Mouse (Mus musculus) hindlimb bud, embryonic 11.5 days (tissue): Measurements from ENCODE around the gene Rabepk.
A peak's percentile ranks its signal among the peaks of the same experiment; 100 is the strongest.
"Not testable (repeated sequence)": the region's sequence is repeated elsewhere in the genome, so short reads cannot be mapped to it uniquely, and the experiment has no call there.

Experiments used
- DNase-seq: peaks from one replicate; pipeline ENCODE4 v3.0.0-alpha.2; 2012; ENCODE audit warnings: low read depth, low spot score; ENCODE audit errors: extremely low spot score

The Rabepk gene

DNA sequence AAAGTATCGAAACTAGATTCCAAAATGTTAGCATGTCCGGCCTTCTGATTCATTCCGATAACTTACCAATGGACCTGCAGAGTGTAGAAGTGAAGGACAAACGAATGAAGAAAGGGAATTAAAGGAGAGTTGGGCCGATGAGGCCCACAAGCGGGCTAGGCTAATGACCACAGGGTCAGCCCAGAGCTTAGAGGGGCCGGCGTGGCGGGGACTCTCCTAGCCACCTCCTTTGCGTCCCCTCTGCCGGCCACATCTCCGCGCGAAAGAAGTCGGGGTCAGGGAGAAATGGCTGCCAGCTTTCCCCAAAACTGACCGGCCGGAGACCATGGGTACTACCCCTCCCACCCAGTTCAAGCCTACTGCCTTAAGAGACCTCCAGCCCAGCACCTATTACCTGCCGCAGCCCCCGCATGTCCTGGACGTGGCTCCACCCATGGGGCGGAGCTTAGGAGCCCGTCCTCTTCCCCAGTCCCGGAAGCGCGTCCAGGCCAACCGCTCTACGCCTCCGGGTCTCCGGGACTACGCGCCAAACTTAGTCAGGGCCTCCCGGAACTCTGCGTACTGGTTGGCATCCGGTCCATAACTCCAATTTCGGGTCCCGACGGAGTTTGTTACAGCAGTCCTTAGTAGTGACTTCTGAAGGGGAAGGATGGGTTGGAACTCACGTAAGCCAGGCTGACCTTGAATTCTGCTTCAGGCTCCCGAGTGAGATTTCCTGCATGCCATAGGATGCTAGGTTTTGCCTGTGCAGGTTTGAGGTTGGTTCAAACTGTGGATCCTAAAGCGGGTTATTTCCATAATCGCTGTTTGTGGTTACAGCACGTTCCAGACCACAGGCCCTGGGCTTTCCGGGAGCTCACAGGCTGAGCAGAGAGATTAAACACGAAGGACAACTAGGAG is at the start of gene Rabepk:
Rabepk (minus strand) TSS at position 556 of the 900 bp plus-strand sequence.
- DNase-seq, result no peak

DNA sequence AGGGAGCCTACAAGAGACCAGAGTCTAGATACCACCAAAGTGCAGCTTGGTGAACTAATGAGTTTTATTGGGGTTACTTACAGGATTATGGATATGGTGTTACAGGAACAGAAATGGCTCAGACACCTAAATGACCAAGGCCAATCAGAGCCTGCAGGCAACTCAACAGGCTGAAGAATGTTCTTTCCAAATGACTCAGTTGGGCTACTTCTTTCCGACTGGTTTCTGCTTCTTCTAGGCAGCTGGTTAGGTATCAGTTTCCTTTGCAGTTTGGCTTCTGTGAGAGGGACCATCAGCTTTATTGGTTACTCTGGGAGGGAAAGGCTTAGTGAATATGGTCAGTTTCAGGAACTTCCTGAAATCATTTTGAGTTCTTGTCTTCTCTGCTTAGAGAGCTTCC is 48.0 kb upstream of the Rabepk start:
- no peak for DNase-seq

DNA sequence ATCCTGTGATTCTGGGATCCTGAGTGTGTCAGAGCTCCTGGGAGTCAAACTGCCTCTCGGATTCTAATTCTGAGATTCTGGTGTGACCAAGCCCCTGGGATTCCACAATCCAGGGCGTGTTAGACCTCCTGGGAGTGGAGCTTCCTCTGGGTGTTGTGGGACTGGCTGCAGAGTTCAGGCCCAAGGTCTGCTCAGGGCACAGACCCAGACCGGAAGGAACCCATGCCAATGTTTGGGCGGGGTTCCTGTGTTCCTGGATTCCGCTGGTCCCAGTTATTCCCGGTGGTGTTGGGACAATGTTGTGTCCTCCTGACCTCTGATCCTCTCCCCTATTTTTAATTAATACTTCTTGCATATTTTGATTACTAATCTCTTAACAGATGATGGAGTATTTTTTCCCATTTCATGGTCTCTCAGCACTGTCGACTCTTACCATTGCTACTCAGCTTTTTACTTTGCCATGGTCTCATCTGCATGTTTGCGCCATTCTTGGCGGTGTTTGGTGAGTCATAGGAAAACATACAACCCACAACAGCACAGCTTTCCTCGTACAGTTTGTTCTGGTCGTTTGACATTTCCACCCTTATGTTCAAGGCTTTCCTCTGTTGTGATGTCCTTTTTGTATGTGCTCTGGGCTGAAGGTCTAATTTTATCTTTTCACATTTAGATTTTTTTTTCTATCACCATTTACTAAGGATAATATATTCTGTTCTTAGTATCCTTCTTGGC is 43.7 kb upstream of the Rabepk start:
- no peak for DNase-seq

DNA sequence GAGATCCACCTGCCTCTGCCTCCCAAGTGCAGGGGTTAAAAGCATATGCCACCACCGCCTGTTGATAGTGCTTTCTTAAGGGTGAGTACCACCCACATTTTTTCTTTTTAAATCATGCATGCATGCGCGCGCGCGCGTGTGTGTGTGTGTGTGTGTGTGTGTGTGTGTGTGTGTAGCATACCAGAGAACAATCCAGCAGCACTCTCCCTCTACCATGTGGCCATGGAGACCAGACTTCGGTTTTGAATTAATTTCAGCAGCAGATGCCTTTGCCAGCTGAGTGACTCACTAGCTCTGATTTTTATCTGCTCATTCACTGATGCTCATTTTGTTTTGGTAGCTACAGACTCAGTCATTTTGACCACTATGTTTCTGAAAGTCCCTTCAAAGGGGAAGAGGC is 42.0 kb upstream of the Rabepk start:
- no peak for DNase-seq

- not testable (repeated sequence) for DNase-seq
These were observed 40.4 kb upstream of the Rabepk start for GRCm38 (mm10) chr2:34840143-34840542.

DNA sequence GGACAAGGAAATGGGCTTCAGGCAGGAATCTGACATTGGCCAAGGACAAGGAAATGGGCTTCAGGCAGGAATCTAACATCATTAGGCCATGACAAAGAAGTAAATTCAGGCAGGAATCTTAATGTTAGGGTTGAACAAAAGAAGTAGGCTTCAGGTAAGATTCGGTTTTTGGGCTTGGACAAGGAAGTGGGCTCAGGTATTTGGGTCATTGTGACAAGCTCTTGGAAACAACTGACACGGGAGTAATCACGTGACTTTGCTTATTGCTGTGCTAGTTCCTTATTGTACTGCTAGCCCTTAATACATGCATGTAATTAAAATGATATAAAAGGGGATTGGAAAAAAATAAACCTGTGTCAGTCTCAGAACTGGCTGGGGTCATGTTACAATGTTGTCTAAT is 36.0 kb upstream of the Rabepk start:
- DNase-seq, result no peak

DNA sequence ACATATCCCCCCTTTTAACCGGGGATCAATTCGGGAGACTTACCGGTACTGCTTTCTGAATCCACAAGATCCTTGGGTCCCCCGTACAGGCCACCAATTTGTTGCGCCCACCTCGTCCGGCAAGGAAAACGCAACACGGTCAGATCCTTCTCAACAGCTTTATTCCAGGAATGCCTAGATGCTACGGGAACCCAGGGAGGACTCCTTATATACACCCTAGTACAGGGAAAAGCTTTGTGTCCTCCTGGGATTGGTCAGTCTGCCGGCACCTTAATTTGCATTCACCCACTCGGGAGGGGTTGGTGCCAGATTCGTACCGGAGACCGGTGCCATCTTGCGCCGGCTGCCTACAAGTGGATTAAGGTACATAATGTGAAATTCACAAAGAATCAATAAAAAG is 33.9 kb upstream of the Rabepk start:
- DNase-seq, result no peak

DNA sequence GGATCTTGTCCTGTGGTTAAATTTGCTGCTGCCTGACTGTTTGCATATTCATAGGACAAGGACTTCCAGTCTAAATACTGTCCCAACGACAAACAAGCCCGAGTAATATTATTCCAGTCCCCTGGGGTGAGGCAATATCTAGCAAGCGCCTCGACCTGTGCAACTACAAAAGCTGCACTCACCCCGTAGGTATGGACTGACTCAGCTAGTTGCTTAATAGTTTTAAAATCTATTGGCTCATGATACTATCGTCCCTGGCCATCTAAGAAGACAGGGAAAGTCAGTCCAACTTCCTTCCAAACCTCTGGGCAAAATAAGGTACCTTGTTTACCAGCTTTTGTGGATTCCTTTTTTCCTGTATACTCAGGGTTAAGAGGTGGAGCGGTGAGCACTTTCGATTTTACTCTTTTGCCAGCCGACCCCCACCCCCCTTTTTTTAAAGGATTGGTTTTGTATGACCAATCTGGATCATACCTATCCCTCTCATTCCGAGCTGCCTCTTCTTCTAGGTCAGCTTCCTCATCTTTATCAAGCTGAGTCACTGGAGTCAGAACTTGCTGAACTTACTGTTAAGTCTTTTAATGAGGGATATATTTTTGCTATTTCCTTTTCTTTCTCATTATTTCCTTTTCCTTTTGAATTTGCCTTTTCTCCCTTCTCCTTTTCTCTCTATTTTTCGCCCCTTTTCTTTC is 33.2 kb upstream of the Rabepk start, which contains the start of gene Gm34653:
Gm34653 (plus strand) TSS at position 242 of the 692 bp plus-strand sequence.
- not testable (repeated sequence) for DNase-seq

DNA sequence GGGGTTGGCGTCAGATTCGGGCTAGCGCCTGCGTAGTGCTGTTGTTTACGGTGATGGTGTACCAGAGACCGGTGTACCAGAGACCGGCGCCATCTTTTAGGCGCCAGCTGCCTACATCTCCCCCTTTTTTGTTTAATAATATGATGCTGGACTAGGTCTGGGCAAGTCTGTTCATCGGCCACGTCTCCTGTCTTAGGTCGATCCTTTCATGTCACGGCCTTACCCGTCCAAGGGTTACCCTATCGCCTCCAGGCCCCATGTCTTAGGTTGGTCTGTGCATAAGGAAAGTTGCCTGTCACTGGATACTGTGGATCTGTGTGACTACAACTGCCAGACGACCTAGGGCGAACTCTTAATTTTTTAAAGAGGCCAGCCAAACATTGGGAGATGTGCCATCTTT is 30.4 kb upstream of the Rabepk start:
- DNase-seq, result not testable (repeated sequence)

DNA sequence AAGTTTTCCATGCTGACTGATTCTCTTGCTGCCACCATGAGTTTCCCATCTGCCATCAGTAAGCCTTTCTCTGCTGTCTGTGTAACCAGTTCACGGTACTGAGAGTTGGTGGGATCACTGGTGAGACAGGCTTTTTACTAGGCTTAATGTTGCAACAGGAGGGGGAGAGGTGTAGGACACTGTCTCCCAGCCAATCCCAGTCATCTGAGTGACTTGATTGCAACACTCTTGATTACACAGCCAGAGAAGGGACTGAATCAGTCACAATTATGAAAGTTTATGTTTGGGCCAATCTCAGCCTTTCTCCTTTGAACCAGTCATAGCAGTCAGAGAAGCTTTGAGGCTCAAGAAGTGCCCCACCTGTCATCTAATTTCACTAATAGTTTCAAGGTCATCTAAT is 28.3 kb upstream of the Rabepk start:
- no peak for DNase-seq

DNA sequence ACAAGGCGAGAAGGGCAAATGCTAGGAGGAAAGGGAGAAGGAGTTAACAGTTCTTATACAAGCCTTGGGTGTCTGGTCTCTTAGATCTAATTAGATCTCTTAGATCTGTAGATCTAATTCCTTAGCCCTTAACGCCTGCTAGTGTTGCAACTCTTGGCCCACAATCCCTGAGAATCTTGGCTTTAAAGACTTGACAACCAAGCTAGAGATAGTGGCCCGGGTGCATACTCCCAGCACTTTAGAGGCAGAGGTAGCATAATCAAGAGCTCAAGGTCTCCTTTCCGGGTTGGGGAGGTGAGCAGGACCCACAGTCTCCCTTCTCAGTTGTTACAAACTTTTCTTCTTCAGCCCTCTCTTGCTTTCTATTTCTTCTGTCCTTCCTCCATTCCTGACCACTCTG is 27.9 kb upstream of the Rabepk start:
- no peak for DNase-seq

GRCm38 (mm10) chr2:34826460-34827231 is 26.9 kb upstream of the Rabepk start:
- DNase-seq, result no peak

GRCm38 (mm10) chr2:34825827-34826459 is 26.2 kb upstream of the Rabepk start, which contains the start of gene Fbxw2:
TSS of gene Fbxw2 (minus strand) at chr2:34826311.
- peak; percentile 72 for DNase-seq

- no peak for DNase-seq
These were observed 18.8 kb upstream of the Rabepk start for GRCm38 (mm10) chr2:34818492-34818891.

- DNase-seq, result not testable (repeated sequence)
These were observed 16.2 kb upstream of the Rabepk start for GRCm38 (mm10) chr2:34815893-34816292.

GRCm38 (mm10) chr2:34812706-34813105 is 13.0 kb upstream of the Rabepk start:
- no peak for DNase-seq

DNA sequence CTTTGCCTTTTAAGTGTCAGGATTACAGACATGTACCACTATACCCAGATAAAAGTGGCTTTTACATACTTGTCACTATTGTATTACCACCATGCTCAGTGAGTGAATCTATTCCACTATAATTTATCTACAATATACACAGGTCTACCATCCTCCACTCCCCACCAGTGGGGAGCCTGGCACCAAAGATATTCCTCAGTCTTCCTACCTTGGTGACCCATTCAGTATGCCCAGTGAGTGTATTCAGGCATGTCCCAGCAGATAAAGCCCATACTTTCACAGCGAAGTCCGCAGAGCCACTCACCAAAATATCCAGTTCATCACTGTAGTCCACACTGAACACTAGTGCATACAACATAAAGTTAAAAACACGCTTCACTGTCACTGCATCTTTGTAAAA is 11.1 kb upstream of the Rabepk start:
- no peak for DNase-seq

- DNase-seq, result no peak
These were observed 9.9 kb upstream of the Rabepk start for GRCm38 (mm10) chr2:34809568-34809967.

- no peak for DNase-seq
These were observed 8.3 kb upstream of the Rabepk start for GRCm38 (mm10) chr2:34808057-34808456.

DNA sequence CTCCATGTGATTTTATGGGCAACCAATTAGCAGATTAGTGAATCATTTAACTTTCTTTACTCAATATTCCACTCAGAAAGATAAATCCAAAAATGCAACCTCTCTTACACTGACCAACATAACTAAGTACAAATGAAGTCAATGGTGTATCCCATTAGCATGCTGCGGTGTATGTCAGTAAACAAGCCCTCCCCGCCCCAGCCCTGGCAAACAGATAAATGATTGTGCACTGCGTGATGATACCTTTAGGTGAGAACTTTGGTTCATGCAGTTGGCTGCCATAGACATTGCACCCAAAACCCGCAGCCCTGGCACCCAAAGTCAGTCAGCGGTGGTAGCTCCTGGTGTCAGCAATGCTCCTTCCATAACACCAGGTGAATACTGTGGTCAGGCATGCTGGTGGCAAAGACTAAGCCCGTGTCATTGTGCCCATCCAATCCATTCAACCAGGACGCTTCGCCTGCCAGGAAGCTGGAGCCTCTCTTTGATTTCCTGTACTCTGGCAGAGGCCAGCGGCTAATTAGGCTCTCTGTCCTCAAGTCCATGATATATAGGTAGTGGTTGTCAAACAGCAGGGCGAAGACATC is 5.7 kb upstream of the Rabepk start:
- DNase-seq, result no peak
